Mouse (Mus musculus): ENCODE measurements around the gene Galnt17. TPM values are rescaled to one million over a fixed set of nuclear protein-coding genes. Genes with fewer than 3 reads are reported as not detected.

Gene Galnt17
- 7.5 and 11.5 TPM in 2 replicates for polyA plus RNA-seq (2014; fragmentation: Nextera tagmentation; extraction: Ambion mirVana)

GRCm38 (mm10) chr5:131308397-131308796, at the start of gene Galnt17:
Gene Galnt17, minus strand, starts transcription at chr5:131308497.
- Histone ChIP-seq H3K9ac (peak within 1 kb of the TSS; percentile 79), H3K4me2 (replicated peaks) (peak within 1 kb of the TSS; percentile 85), H3K4me3 (replicated peaks; ENCODE audit: low read length) (peak within 1 kb of the TSS; percentile 60), H3K27ac (peak within 1 kb of the TSS; percentile 89), H3K27me3 (ENCODE audit: control insufficient read depth, insufficient read depth, low read length) (peaks cover 14% of the 10 kb centered on the region; the same call in 1 of the 2 replicates), H3K36me3 (replicated peaks; ENCODE audit: control insufficient read depth, insufficient read depth) (no peaks in the 10 kb centered on the region), H3K4me1 (replicated peaks; ENCODE audit: control insufficient read depth, insufficient read depth, low read length) (peaks cover 16% of the 10 kb centered on the region), H3K9me3 (ENCODE audit: control insufficient read depth, low read length) (no peaks in the 10 kb centered on the region)
- DNase-seq (ENCODE audit: low spot score) (no peak), ATAC-seq (ENCODE audit: low FRiP score) (no peak)
- 63% methylated on average over 3 of the region's 3 CpGs for WGBS

GRCm38 (mm10) chr5:131334536-131334935, 26.2 kb upstream of the Galnt17 start:
- Histone ChIP-seq H3K27me3 (ENCODE audit: control insufficient read depth, insufficient read depth, low read length) (no peaks in the 10 kb centered on the region), H3K36me3 (replicated peaks; ENCODE audit: control insufficient read depth, insufficient read depth) (no peaks in the 10 kb centered on the region), H3K4me3 (replicated peaks; ENCODE audit: low read length) (no peak overlapping the region), H3K4me1 (replicated peaks; ENCODE audit: control insufficient read depth, insufficient read depth, low read length) (no peaks in the 10 kb centered on the region), H3K4me2 (replicated peaks) (no peak overlapping the region), H3K27ac (no peak overlapping the region), H3K9ac (no peak overlapping the region), H3K9me3 (ENCODE audit: control insufficient read depth, low read length) (no peaks in the 10 kb centered on the region)
- 37% methylated on average over 8 of the region's 8 CpGs for WGBS
- no peak for ATAC-seq (ENCODE audit: low FRiP score)
- no peak for DNase-seq (ENCODE audit: low spot score)

- Histone ChIP-seq H3K4me1 (replicated peaks; ENCODE audit: control insufficient read depth, insufficient read depth, low read length) (no peaks in the 10 kb centered on the region), H3K9me3 (ENCODE audit: control insufficient read depth, low read length) (no peaks in the 10 kb centered on the region), H3K36me3 (replicated peaks; ENCODE audit: control insufficient read depth, insufficient read depth) (no peaks in the 10 kb centered on the region), H3K27ac (no peak overlapping the region), H3K4me3 (replicated peaks; ENCODE audit: low read length) (no peak overlapping the region), H3K9ac (no peak overlapping the region), H3K4me2 (replicated peaks) (no peak overlapping the region), H3K27me3 (ENCODE audit: control insufficient read depth, insufficient read depth, low read length) (no peaks in the 10 kb centered on the region)
- DNase-seq (ENCODE audit: low spot score) (no peak), ATAC-seq (ENCODE audit: low FRiP score) (no peak)
- 83% methylated on average over 3 of the region's 3 CpGs for WGBS
Observed at GRCm38 (mm10) chr5:131321286-131321685, 13.0 kb upstream of the Galnt17 start.

GRCm38 (mm10) chr5:131319605-131320004, 11.3 kb upstream of the Galnt17 start:
- H3K27ac ChIP-seq = no peak overlapping the region
- WGBS = 53% methylated on average over 3 of the region's 3 CpGs

GRCm38 (mm10) chr5:131319141-131319540, 10.8 kb upstream of the Galnt17 start:
- Histone ChIP-seq H3K27me3 (ENCODE audit: control insufficient read depth, insufficient read depth, low read length) (no peaks in the 10 kb centered on the region), H3K27ac (no peak overlapping the region), H3K4me2 (replicated peaks) (no peak overlapping the region), H3K4me3 (replicated peaks; ENCODE audit: low read length) (no peak overlapping the region), H3K9ac (no peak overlapping the region), H3K4me1 (replicated peaks; ENCODE audit: control insufficient read depth, insufficient read depth, low read length) (no peaks in the 10 kb centered on the region), H3K36me3 (replicated peaks; ENCODE audit: control insufficient read depth, insufficient read depth) (no peaks in the 10 kb centered on the region), H3K9me3 (ENCODE audit: control insufficient read depth, low read length) (no peaks in the 10 kb centered on the region)
- ATAC-seq (ENCODE audit: low FRiP score) (no peak), DNase-seq (ENCODE audit: low spot score) (no peak)
- 54% methylated on average over 2 of the region's 2 CpGs for WGBS

More at GRCm38 (mm10) chr5:131319605-131320004, 11.3 kb upstream of the Galnt17 start:
- Histone ChIP-seq H3K9ac (no peak overlapping the region), H3K4me1 (replicated peaks; ENCODE audit: control insufficient read depth, insufficient read depth, low read length) (no peaks in the 10 kb centered on the region), H3K4me2 (replicated peaks) (no peak overlapping the region), H3K9me3 (ENCODE audit: control insufficient read depth, low read length) (no peaks in the 10 kb centered on the region), H3K27me3 (ENCODE audit: control insufficient read depth, insufficient read depth, low read length) (no peaks in the 10 kb centered on the region), H3K4me3 (replicated peaks; ENCODE audit: low read length) (no peak overlapping the region), H3K36me3 (replicated peaks; ENCODE audit: control insufficient read depth, insufficient read depth) (no peaks in the 10 kb centered on the region)
- ATAC-seq (ENCODE audit: low FRiP score) (no peak), DNase-seq (ENCODE audit: low spot score) (no peak)

GRCm38 (mm10) chr5:131315016-131315415, 6.7 kb upstream of the Galnt17 start:
- H3K36me3 ChIP-seq (replicated peaks; ENCODE audit: control insufficient read depth, insufficient read depth) = no peaks in the 10 kb centered on the region
- no peak overlapping the region for H3K4me3 ChIP-seq (replicated peaks; ENCODE audit: low read length)
- H3K27me3 ChIP-seq (ENCODE audit: control insufficient read depth, insufficient read depth, low read length) = no peaks in the 10 kb centered on the region
- WGBS = 84% methylated on average over 4 of the region's 4 CpGs
- no peak overlapping the region for H3K9ac ChIP-seq
- DNase-seq (ENCODE audit: low spot score) (no peak), ATAC-seq (ENCODE audit: low FRiP score) (no peak)
- no peak overlapping the region for H3K4me2 ChIP-seq (replicated peaks)
- H3K9me3 ChIP-seq (ENCODE audit: control insufficient read depth, low read length) = no peaks in the 10 kb centered on the region
- no peak overlapping the region for H3K27ac ChIP-seq
- H3K4me1 ChIP-seq (replicated peaks; ENCODE audit: control insufficient read depth, insufficient read depth, low read length) = no peaks in the 10 kb centered on the region

- under 1% methylated on average over 34 of the region's 36 CpGs for WGBS
- DNase-seq (ENCODE audit: low spot score) = peak; percentile 83
Observed at GRCm38 (mm10) chr5:131307656-131308151, 593 bp downstream of the Galnt17 start.

GRCm38 (mm10) chr5:131306908-131307655, 1.2 kb downstream of the Galnt17 start:
- under 1% methylated on average over 63 of the region's 64 CpGs for WGBS
- H3K27me3 ChIP-seq (ENCODE audit: control insufficient read depth, insufficient read depth, low read length) = peaks cover 14% of the 10 kb centered on the region; the same call in 1 of the 2 replicates
- peaks cover 16% of the 10 kb centered on the region for H3K4me1 ChIP-seq (replicated peaks; ENCODE audit: control insufficient read depth, insufficient read depth, low read length)
- H3K27ac ChIP-seq = peak overlapping the region; percentile 89
- H3K36me3 ChIP-seq (replicated peaks; ENCODE audit: control insufficient read depth, insufficient read depth) = no peaks in the 10 kb centered on the region
- H3K4me2 ChIP-seq (replicated peaks) = peak overlapping the region; percentile 85
- DNase-seq (ENCODE audit: low spot score) = peak; percentile 51
- peak; percentile 58; the same call in 1 of the 2 replicates for ATAC-seq (ENCODE audit: low FRiP score)
- peak overlapping the region; percentile 79 for H3K9ac ChIP-seq
- no peaks in the 10 kb centered on the region for H3K9me3 ChIP-seq (ENCODE audit: control insufficient read depth, low read length)
- H3K4me3 ChIP-seq (replicated peaks; ENCODE audit: low read length) = peak overlapping the region; percentile 60

More at GRCm38 (mm10) chr5:131307656-131308151, 593 bp downstream of the Galnt17 start:
- no peaks in the 10 kb centered on the region for H3K9me3 ChIP-seq (ENCODE audit: control insufficient read depth, low read length)
- peak overlapping the region; percentile 79 for H3K9ac ChIP-seq
- peak; percentile 89 for ATAC-seq (ENCODE audit: low FRiP score)
- H3K27ac ChIP-seq = peak overlapping the region; percentile 89
- H3K36me3 ChIP-seq (replicated peaks; ENCODE audit: control insufficient read depth, insufficient read depth) = no peaks in the 10 kb centered on the region
- H3K4me3 ChIP-seq (replicated peaks; ENCODE audit: low read length) = peak overlapping the region; percentile 60
- peak overlapping the region; percentile 85 for H3K4me2 ChIP-seq (replicated peaks)
- H3K27me3 ChIP-seq (ENCODE audit: control insufficient read depth, insufficient read depth, low read length) = peaks cover 14% of the 10 kb centered on the region; the same call in 1 of the 2 replicates
- H3K4me1 ChIP-seq (replicated peaks; ENCODE audit: control insufficient read depth, insufficient read depth, low read length) = peaks cover 16% of the 10 kb centered on the region

GRCm38 (mm10) chr5:131306321-131306907, 1.9 kb downstream of the Galnt17 start:
- Histone ChIP-seq H3K9ac (peak overlapping the region; percentile 79), H3K4me1 (replicated peaks; ENCODE audit: control insufficient read depth, insufficient read depth, low read length) (peaks cover 16% of the 10 kb centered on the region), H3K36me3 (replicated peaks; ENCODE audit: control insufficient read depth, insufficient read depth) (no peaks in the 10 kb centered on the region), H3K27me3 (ENCODE audit: control insufficient read depth, insufficient read depth, low read length) (peaks cover 14% of the 10 kb centered on the region; the same call in 1 of the 2 replicates), H3K9me3 (ENCODE audit: control insufficient read depth, low read length) (no peaks in the 10 kb centered on the region), H3K27ac (peak overlapping the region; percentile 89; the same call in 1 of the 2 replicates), H3K4me2 (replicated peaks) (peak overlapping the region; percentile 85), H3K4me3 (replicated peaks; ENCODE audit: low read length) (peak overlapping the region; percentile 60)
- peak; percentile 34 for DNase-seq (ENCODE audit: low spot score)
- under 1% methylated on average over 39 of the region's 39 CpGs for WGBS
- ATAC-seq (ENCODE audit: low FRiP score) = no peak
